Mouse (Mus musculus): ENCODE data around the gene Tmem40. TPM values are rescaled to one million over a fixed set of nuclear protein-coding genes. Genes with fewer than 3 reads are reported as not detected.

Tmem40 gene
- total and polyA plus RNA-seq, 2 experiments, result not detected

DNA sequence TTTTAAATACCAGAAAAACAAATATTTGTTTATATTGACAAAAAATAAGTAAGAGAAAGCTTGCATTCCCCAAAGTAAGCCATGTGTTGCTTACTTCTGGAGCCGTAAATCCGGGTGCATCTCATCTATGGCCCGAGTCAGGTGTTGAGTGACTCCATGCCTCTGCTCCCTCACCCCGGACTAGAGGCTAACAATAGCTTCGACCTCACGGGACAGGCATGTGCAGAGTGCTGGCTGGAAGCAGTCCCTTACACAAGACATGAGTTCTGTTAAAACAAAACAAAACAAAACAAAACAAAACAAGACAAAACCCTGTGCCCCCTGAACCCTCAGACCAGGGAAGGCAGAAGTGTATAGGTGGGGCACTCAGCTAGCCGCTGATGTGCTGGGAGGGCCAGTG is 67.1 kb downstream of the Tmem40 start:
- no peaks in the 10 kb centered on the region for H3K4me1 ChIP-seq (ENCODE audit: control insufficient read depth, insufficient read depth, low read length)
- 68% methylated on average over 7 of the region's 7 CpGs for WGBS
- TF ChIP-seq CTCF (IDR thresholded peaks at IDR 0.05; ENCODE audit: low read depth, low read length) (no peak), POLR2A (IDR thresholded peaks at IDR 0.05; ENCODE audit: extremely low read depth, insufficient read depth, low read length) (no peak)
- DNase-seq (ENCODE audit: extremely low read depth, low read depth, low spot score), result no peak
- H3K4me3 ChIP-seq (ENCODE audit: insufficient read depth, low read depth, low read length), result no peak overlapping the region
- no peaks in the 10 kb centered on the region for H3K79me2 ChIP-seq (ENCODE audit: control insufficient read depth, insufficient read depth, low read length)
- no peaks in the 10 kb centered on the region for H3K36me3 ChIP-seq (ENCODE audit: control insufficient read depth, insufficient read depth, low read length)
- no peaks in the 10 kb centered on the region for H3K27me3 ChIP-seq (ENCODE audit: control insufficient read depth, insufficient read depth, low read length)
- H3K9ac ChIP-seq (ENCODE audit: low read depth, low read length), result no peak overlapping the region
- H3K27ac ChIP-seq (replicated peaks; ENCODE audit: insufficient read depth, low read depth, low read length), result no peak overlapping the region

DNA sequence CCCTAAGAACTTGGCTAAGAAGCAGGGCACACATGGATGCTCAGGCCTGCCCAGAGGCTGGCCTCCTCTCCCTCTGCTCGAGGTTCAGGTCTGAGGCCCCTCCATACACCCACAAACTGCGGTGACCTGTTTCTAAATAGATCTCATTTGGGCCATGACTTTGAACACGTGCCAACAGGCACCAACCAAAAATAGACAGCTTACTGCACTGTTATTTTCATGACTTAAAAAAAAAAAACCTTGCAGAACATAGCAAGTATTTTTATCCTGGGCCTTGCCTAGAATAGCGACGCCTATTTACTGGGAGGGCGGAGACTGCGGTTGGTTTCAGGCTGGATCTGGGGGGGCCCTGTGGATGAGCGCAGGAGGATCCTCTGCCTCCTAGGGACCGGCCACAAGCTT is 67.8 kb downstream of the Tmem40 start:
- TF ChIP-seq POLR2A (IDR thresholded peaks at IDR 0.05; ENCODE audit: extremely low read depth, insufficient read depth, low read length), result no peak
- no peak for TF ChIP-seq CTCF (IDR thresholded peaks at IDR 0.05; ENCODE audit: low read depth, low read length)
- no peak overlapping the region for H3K4me3 ChIP-seq (ENCODE audit: insufficient read depth, low read depth, low read length)
- no peak for DNase-seq (ENCODE audit: extremely low read depth, low read depth, low spot score)
- H3K27ac ChIP-seq (replicated peaks; ENCODE audit: insufficient read depth, low read depth, low read length), result no peak overlapping the region
- H3K27me3 ChIP-seq (ENCODE audit: control insufficient read depth, insufficient read depth, low read length), result no peaks in the 10 kb centered on the region
- H3K36me3 ChIP-seq (ENCODE audit: control insufficient read depth, insufficient read depth, low read length), result no peaks in the 10 kb centered on the region
- no peak overlapping the region for H3K9ac ChIP-seq (ENCODE audit: low read depth, low read length)
- H3K4me1 ChIP-seq (ENCODE audit: control insufficient read depth, insufficient read depth, low read length), result no peaks in the 10 kb centered on the region
- H3K79me2 ChIP-seq (ENCODE audit: control insufficient read depth, insufficient read depth, low read length), result no peaks in the 10 kb centered on the region
- 64% methylated on average over 9 of the region's 9 CpGs for WGBS

DNA sequence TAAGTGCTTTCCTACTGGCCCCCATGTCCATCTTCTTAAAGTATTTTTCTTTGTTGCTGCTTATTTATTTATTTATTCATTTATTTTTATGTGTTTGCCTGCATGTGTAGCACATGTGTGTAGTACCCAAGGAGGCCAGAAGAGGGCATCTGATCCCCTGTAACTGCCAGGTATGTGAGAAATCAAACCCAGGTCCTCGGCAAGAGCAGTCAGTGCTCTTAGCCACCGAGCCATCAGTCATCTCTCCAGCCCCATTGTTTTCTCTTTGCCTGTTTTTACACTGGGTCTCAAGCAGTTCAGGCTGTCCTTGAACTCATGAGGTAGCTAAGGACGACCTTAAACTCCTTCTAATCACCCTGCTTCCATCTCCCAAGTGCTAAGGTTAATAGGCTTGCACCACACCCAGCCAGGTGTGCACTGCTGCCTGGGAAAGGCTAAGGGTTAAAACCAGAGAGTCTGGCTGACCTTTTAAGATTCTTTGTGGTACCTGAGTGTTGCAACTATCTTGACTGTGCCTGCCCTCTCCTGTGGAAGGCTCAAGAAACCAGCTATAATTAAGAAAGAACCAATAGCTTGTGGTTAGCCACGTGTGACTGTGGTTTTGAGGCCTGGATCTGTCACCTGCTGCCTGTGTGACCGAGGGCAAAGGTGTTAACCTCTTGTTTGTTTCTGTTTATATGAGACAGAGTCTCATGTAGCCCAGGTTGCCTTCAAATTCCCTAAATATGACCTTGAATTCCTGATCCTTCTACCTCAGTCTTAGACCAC is 69.1 kb downstream of the Tmem40 start:
- Histone ChIP-seq H3K27ac (replicated peaks; ENCODE audit: insufficient read depth, low read depth, low read length) (no peak overlapping the region), H3K4me3 (ENCODE audit: insufficient read depth, low read depth, low read length) (no peak overlapping the region), H3K4me1 (ENCODE audit: control insufficient read depth, insufficient read depth, low read length) (no peaks in the 10 kb centered on the region), H3K9ac (ENCODE audit: low read depth, low read length) (no peak overlapping the region), H3K79me2 (ENCODE audit: control insufficient read depth, insufficient read depth, low read length) (no peaks in the 10 kb centered on the region), H3K36me3 (ENCODE audit: control insufficient read depth, insufficient read depth, low read length) (no peaks in the 10 kb centered on the region), H3K27me3 (ENCODE audit: control insufficient read depth, insufficient read depth, low read length) (no peaks in the 10 kb centered on the region)
- DNase-seq (ENCODE audit: extremely low read depth, low read depth, low spot score), result no peak
- 76% methylated on average over 5 of the region's 5 CpGs for WGBS
- no peak for TF ChIP-seq POLR2A (IDR thresholded peaks at IDR 0.05; ENCODE audit: extremely low read depth, insufficient read depth, low read length)
- peak; percentile 21; the same call in 1 of the 2 replicates for TF ChIP-seq CTCF (IDR thresholded peaks at IDR 0.05; ENCODE audit: low read depth, low read length)

DNA sequence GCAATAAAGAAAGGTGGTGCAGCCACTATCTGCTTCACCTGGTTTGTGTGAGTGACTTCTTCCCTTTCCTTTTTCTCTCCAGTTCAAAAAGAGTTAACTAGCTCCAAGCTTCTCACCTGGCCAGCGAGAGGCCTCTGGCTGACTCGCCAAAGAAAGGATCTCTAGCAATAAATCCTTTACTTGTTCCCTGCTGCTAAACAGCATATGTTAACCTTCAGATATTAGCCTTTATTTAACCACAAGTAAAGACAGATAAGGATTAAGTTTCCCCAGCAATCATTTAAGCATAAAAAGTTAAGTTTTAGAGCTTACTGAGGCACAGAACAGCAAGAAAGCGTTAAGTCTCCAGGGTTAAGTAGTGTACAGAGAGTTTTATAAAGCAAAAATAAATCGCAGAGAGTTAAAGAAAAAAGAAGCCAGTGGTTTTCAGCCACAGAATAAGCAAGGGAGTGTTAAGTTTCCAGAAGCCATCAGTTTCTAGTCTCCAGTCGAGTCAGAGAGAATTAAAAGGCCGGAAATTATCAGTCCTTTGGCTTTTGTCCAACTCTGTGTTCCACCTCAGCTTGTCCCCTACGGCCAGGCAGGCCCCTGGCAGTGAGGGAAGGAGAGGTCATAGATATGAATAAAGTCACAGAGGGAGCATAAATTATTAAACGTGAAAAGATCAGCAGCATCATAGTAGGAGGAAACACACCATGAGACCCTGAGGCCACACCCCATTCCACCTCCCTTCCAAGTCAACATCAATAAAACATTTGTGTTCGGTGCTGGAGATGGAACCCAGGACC is 69.9 kb downstream of the Tmem40 start:
- H3K27ac ChIP-seq (replicated peaks; ENCODE audit: insufficient read depth, low read depth, low read length), result no peak overlapping the region
- no peak for TF ChIP-seq POLR2A (IDR thresholded peaks at IDR 0.05; ENCODE audit: extremely low read depth, insufficient read depth, low read length)
- no peak for TF ChIP-seq CTCF (IDR thresholded peaks at IDR 0.05; ENCODE audit: low read depth, low read length)
- no peaks in the 10 kb centered on the region for H3K79me2 ChIP-seq (ENCODE audit: control insufficient read depth, insufficient read depth, low read length)
- no peaks in the 10 kb centered on the region for H3K4me1 ChIP-seq (ENCODE audit: control insufficient read depth, insufficient read depth, low read length)
- H3K9ac ChIP-seq (ENCODE audit: low read depth, low read length), result no peak overlapping the region
- no peak for DNase-seq (ENCODE audit: extremely low read depth, low read depth, low spot score)
- no peaks in the 10 kb centered on the region for H3K36me3 ChIP-seq (ENCODE audit: control insufficient read depth, insufficient read depth, low read length)
- no peak overlapping the region for H3K4me3 ChIP-seq (ENCODE audit: insufficient read depth, low read depth, low read length)
- 82% methylated on average over 9 of the region's 9 CpGs for WGBS
- no peaks in the 10 kb centered on the region for H3K27me3 ChIP-seq (ENCODE audit: control insufficient read depth, insufficient read depth, low read length)

DNA sequence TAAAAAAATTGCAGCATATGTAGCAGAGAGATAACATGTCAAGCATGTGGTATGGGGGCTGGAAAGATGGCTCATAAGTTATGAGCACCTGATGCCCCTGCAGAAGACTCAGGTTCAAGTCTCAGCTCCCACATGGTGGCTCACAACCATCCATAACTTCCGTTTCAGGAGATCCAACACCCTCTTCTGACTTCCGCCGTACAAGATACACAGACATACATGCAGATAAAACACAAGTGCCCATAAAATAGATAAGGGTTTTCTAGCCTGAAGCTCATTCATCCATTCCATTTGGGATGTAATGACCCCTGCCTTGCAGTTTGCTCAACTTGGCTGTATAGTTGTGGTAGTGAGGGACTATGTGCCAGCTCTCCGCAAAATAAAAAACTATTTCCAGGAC is 72.1 kb downstream of the Tmem40 start:
- 95% methylated on average over 4 of the region's 4 CpGs for WGBS
- Histone ChIP-seq H3K4me1 (ENCODE audit: control insufficient read depth, insufficient read depth, low read length) (no peaks in the 10 kb centered on the region), H3K27me3 (ENCODE audit: control insufficient read depth, insufficient read depth, low read length) (no peaks in the 10 kb centered on the region), H3K79me2 (ENCODE audit: control insufficient read depth, insufficient read depth, low read length) (no peaks in the 10 kb centered on the region), H3K9ac (ENCODE audit: low read depth, low read length) (no peak overlapping the region), H3K36me3 (ENCODE audit: control insufficient read depth, insufficient read depth, low read length) (no peaks in the 10 kb centered on the region), H3K27ac (replicated peaks; ENCODE audit: insufficient read depth, low read depth, low read length) (no peak overlapping the region), H3K4me3 (ENCODE audit: insufficient read depth, low read depth, low read length) (no peak overlapping the region)
- DNase-seq (ENCODE audit: extremely low read depth, low read depth, low spot score), result no peak
- TF ChIP-seq POLR2A (IDR thresholded peaks at IDR 0.05; ENCODE audit: extremely low read depth, insufficient read depth, low read length) (no peak), CTCF (IDR thresholded peaks at IDR 0.05; ENCODE audit: low read depth, low read length) (no peak)

DNA sequence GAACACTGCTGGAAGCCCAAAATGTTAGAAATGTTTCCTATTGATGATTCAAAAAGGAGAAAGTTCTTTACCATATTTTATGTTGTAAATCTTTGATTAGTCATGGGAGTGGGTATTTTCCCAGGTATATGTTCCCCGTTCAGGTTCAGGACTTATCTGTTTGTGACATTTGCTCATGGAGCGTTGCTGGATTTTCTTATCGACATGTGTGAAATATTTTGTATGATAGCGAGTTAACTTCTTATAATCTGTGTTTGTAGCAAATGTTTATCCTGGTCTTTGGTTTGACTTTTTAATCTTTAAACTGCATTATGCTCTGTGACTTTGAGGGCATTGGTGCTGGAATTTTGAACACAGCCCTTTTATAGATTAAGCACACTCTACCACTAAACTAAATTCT is 73.6 kb downstream of the Tmem40 start:
- no peak overlapping the region for H3K9ac ChIP-seq (ENCODE audit: low read depth, low read length)
- H3K79me2 ChIP-seq (ENCODE audit: control insufficient read depth, insufficient read depth, low read length), result no peaks in the 10 kb centered on the region
- no peak overlapping the region for H3K4me3 ChIP-seq (ENCODE audit: insufficient read depth, low read depth, low read length)
- TF ChIP-seq CTCF (IDR thresholded peaks at IDR 0.05; ENCODE audit: low read depth, low read length) (no peak), POLR2A (IDR thresholded peaks at IDR 0.05; ENCODE audit: extremely low read depth, insufficient read depth, low read length) (no peak)
- no peaks in the 10 kb centered on the region for H3K36me3 ChIP-seq (ENCODE audit: control insufficient read depth, insufficient read depth, low read length)
- H3K4me1 ChIP-seq (ENCODE audit: control insufficient read depth, insufficient read depth, low read length), result no peaks in the 10 kb centered on the region
- H3K27me3 ChIP-seq (ENCODE audit: control insufficient read depth, insufficient read depth, low read length), result no peaks in the 10 kb centered on the region
- 77% methylated on average over 4 of the region's 4 CpGs for WGBS
- H3K27ac ChIP-seq (replicated peaks; ENCODE audit: insufficient read depth, low read depth, low read length), result no peak overlapping the region
- no peak for DNase-seq (ENCODE audit: extremely low read depth, low read depth, low spot score)
